Mouse (Mus musculus) thymus, postnatal 25 days (tissue): ENCODE data around the gene Rftn2.

Experiments used
- DNase-seq: peaks from one replicate; pipeline ENCODE4 v3.0.0; 2022

The Rftn2 gene

DNA sequence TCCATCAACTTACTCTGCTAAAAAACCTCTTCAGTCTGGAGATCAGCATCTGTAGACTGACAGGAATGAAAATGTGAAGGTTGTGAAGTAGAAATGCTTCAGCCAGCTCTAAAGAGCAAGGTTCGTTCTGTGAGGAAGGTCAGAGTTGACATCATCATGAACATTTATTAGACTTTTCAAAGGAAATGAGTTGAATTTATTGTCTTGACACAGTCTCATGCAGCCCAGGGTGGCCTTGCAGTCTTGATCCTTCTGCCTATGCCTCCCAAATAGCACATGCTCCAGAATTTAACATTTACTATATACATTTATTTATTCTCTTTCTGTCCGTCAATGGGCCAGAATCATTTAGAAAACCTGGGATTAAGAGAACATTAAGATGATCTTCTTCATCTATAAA, 103.0 kb downstream of the Rftn2 start:
- DNase-seq: no peak

DNA sequence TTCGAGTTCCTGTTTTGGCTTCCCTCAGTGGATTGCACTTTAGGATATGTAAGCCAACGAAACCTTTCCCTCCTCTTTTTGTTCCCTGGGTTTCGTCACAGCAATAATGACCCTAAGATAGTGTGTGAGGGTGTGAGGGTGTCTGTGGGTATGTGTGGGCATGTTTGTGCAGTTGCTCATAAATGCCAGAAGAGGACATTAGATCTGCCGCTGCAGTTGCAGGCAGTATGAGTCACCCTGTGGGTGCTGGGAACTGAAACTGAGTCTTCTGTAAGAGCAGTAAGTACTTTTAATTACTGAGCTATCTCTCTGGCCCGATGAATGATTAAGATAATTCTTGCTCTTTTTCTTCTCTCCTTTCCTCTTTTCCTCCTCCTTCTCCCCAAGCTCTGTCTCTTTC, 103.5 kb downstream of the Rftn2 start:
- DNase-seq: no peak
